Mouse (Mus musculus) hindbrain, embryonic 14.5 days (tissue): ENCODE data around the gene Gxylt2. TPM values are rescaled to one million over a fixed set of nuclear protein-coding genes. Genes with fewer than 3 reads are reported as not detected.

Experiments
- ATAC-seq: fragments of 200-750 bp; cut with Nextera tagmentation; 2 replicates; pipeline ENCODE4 v1.8.0; 2017; ENCODE audit warnings: moderate number of reproducible peaks, mild to moderate bottlenecking, moderate TSS enrichment, moderate library complexity; ENCODE audit not compliant: low FRiP score
- DNase-seq: peaks from one replicate; pipeline ENCODE4 v3.0.0-alpha.2; 2015; ENCODE audit warnings: low spot score
- H3K27ac ChIP-seq: fragments of 300-500 bp; sonication (generic); 2 replicates; pipeline ENCODE4 v1.5.1; 2014; ENCODE audit warnings: mild to moderate bottlenecking, moderate library complexity
- H3K27me3 ChIP-seq: fragments of 300-500 bp; sonication (generic); 2 replicates; pipeline ENCODE4 v1.6.1; 2014; ENCODE audit warnings: mild to moderate bottlenecking, low read length, mixed read lengths; ENCODE audit not compliant: control insufficient read depth, insufficient read depth
- H3K36me3 ChIP-seq: fragments of 300-500 bp; sonication (generic); replicated peaks from 2 replicates; pipeline ENCODE4 v1.6.1; 2014; ENCODE audit not compliant: control insufficient read depth, insufficient read depth
- H3K4me1 ChIP-seq: fragments of 300-500 bp; sonication (generic); replicated peaks from 2 replicates; pipeline ENCODE4 v1.6.1; 2014; ENCODE audit warnings: antibody characterized with exemption, low read length, mixed read lengths; ENCODE audit not compliant: control insufficient read depth, insufficient read depth
- H3K4me2 ChIP-seq: fragments of 300-500 bp; sonication (generic); replicated peaks from 2 replicates; pipeline ENCODE4 v1.6.1; 2014; ENCODE audit warnings: mild to moderate bottlenecking, moderate library complexity
- H3K4me3 ChIP-seq: fragments of 300-500 bp; sonication (generic); replicated peaks from 2 replicates; pipeline ENCODE4 v1.5.1; 2014; ENCODE audit warnings: mild to moderate bottlenecking, low read length
- H3K9ac ChIP-seq: fragments of 300-500 bp; sonication (generic); 2 replicates; pipeline ENCODE4 v1.6.1; 2014
- H3K9me3 ChIP-seq: fragments of 300-500 bp; sonication (generic); 2 replicates; pipeline ENCODE4 v1.6.1; 2016; ENCODE audit warnings: low read length; ENCODE audit not compliant: control insufficient read depth
- WGBS: fragments of 180-500 bp; shearing (Covaris S2); extraction: QIAGEN DNeasy Blood & Tissue Kit; methylation state at CpG from one replicate; pipeline ENCODE4 v1.1.7; 2014; 5-methylcytosine and 5-hydroxymethylcytosine counted together
- polyA plus RNA-seq: library from polyadenylated mRNA; unstranded; fragments of >200 nt; fragmentation: Nextera tagmentation; extraction: Ambion mirVana; gene quantifications from 2 replicates; pipeline ENCODE4 v1.2.1, GENCODE M21; 2014

The Gxylt2 gene
- polyA plus RNA-seq, 1 experiment from 2014 or later: 2.3 TPM

DNA sequence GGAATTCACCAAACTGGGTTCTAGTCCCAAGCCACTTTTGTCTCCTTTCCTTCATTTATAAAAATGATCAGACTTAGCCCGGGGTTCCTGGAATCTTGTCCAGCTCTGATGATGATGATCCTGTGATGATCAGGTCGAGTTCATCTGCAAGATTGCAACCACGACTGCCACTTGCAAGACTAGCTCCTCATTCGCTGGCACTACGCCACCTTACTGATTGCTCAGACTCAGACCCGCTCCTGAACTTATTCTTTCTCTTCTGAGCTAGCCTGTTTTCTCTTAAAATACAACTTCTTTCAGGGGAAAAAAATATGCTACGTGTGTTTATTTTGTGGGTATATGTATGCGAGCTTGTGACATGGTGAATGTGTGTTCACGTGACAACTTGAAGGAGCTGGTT lies 4.5 kb downstream of the Gxylt2 start:
- Histone ChIP-seq H3K27me3 (peaks cover 22% of the 10 kb centered on the region), H3K36me3 (no peaks in the 10 kb centered on the region), H3K4me2 (no peak overlapping the region), H3K9ac (no peak overlapping the region), H3K4me1 (0 out of 2 replicates have a peak, but pooled peaks cover 7% of the 10 kb centered on the region), H3K9me3 (no peaks in the 10 kb centered on the region), H3K4me3 (no peak overlapping the region), H3K27ac (no peak overlapping the region)
- 76% methylated on average over 9 of the region's 9 CpGs for WGBS
- no peak for DNase-seq
- ATAC-seq: no peak

DNA sequence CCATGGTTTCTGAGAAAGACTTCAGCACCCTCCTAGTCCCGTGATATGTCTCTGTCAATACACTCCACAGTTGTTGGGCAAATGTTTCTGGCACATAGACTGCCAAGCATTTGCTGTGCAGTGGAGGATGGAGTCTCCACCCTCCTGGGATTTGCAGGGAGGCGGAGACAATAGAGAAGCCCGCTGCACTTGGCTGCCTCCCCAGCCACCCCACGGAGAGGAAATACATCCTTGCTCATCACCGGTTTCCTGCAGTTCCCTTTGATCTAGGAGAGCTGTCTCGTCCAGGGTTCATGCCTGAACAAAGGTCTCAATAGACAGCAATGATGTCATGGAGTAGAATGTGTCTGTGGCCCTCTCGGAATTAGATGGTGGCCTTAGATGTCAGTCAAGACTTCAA lies 4.9 kb downstream of the Gxylt2 start:
- ATAC-seq: peak; percentile 68
- DNase-seq: peak; percentile 46
- no peak overlapping the region for H3K9ac ChIP-seq
- peaks cover 19% of the 10 kb centered on the region for H3K27me3 ChIP-seq
- H3K9me3 ChIP-seq: no peaks in the 10 kb centered on the region
- H3K36me3 ChIP-seq: no peaks in the 10 kb centered on the region
- 11% methylated on average over 7 of the region's 7 CpGs for WGBS
- no peak overlapping the region for H3K4me2 ChIP-seq
- H3K27ac ChIP-seq: no peak overlapping the region
- H3K4me1 ChIP-seq: 0 out of 2 replicates have a peak, but pooled peaks cover 4% of the 10 kb centered on the region
- no peak overlapping the region for H3K4me3 ChIP-seq

GRCm38 (mm10) chr6:100710170-100710569 lies 5.6 kb downstream of the Gxylt2 start:
- DNase-seq (no peak), ATAC-seq (no peak)
- 0 out of 2 replicates have a peak, but pooled peaks cover 2% of the 10 kb centered on the region for H3K4me1 ChIP-seq
- H3K27ac ChIP-seq: no peak overlapping the region
- H3K9ac ChIP-seq: no peak overlapping the region
- no peaks in the 10 kb centered on the region for H3K9me3 ChIP-seq
- H3K36me3 ChIP-seq: no peaks in the 10 kb centered on the region
- WGBS: 41% methylated on average over 4 of the region's 4 CpGs
- no peak overlapping the region for H3K4me2 ChIP-seq
- H3K4me3 ChIP-seq: no peak overlapping the region
- H3K27me3 ChIP-seq: peaks cover 16% of the 10 kb centered on the region

DNA sequence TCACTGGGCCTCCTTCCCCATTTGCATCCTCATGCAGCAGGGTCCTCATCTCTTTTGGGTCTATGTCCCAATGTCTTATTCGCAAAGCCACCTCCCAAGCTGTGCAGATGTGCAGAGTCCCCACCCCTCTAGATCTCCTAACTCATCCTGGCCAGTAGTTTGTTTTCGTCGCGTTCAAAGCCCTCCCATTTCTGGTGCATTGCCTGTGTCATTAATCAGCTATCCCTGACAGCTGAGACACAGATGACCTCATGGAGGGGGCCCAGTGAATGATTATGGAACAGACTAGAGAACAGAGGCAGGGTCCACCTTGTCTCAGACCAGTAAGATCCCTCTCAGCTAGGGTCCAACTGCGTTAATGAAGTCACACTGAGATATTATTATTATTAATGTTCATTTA lies 6.3 kb downstream of the Gxylt2 start:
- no peak overlapping the region for H3K4me2 ChIP-seq
- ATAC-seq: no peak

GRCm38 (mm10) chr6:100715296-100715828 lies 10.8 kb downstream of the Gxylt2 start:
- Histone ChIP-seq H3K4me1 (no peaks in the 10 kb centered on the region), H3K4me3 (no peak overlapping the region), H3K36me3 (no peaks in the 10 kb centered on the region), H3K27me3 (no peaks in the 10 kb centered on the region), H3K9me3 (no peaks in the 10 kb centered on the region), H3K9ac (no peak overlapping the region), H3K27ac (no peak overlapping the region), H3K4me2 (no peak overlapping the region)
- DNase-seq: no peak
- 88% methylated on average over 8 of the region's 8 CpGs for WGBS
- ATAC-seq: no peak

More for the DNA sequence above, 6.3 kb downstream of the Gxylt2 start:
- Histone ChIP-seq H3K4me3 (no peak overlapping the region), H3K9me3 (no peaks in the 10 kb centered on the region), H3K4me1 (no peaks in the 10 kb centered on the region), H3K9ac (no peak overlapping the region), H3K36me3 (no peaks in the 10 kb centered on the region), H3K27ac (no peak overlapping the region), H3K27me3 (peaks cover 9% of the 10 kb centered on the region)
- 75% methylated on average over 5 of the region's 5 CpGs for WGBS
- no peak for DNase-seq

- Histone ChIP-seq H3K27me3 (no peaks in the 10 kb centered on the region), H3K27ac (no peak overlapping the region), H3K4me1 (peaks cover 3% of the 10 kb centered on the region; the same call in 1 of the 2 replicates), H3K9ac (no peak overlapping the region), H3K4me3 (no peak overlapping the region), H3K9me3 (no peaks in the 10 kb centered on the region), H3K4me2 (no peak overlapping the region), H3K36me3 (no peaks in the 10 kb centered on the region)
- WGBS: 84% methylated on average over 7 of the region's 7 CpGs
- no peak for ATAC-seq
- no peak for DNase-seq
These were observed 11.6 kb downstream of the Gxylt2 start for GRCm38 (mm10) chr6:100716152-100716551.

DNA sequence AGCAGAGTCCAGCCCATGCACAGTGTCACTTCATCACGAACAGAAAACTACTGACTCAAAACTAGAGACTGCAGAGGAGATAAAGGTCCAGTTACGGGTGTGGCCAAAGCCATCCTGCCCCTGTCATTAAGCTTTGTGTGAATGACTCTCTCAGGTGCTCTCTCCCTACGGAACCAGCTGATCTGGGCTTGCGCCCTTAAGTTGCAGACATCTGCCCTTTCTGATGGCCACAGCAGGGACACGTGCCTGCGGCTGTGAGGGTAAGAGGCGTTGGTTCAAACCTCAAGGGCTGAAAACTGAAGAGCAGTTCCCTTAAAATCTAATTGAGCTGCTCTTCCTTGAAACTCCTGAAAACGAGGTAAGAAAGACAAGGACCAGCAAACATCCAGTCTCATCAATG lies 12.3 kb downstream of the Gxylt2 start:
- Histone ChIP-seq H3K4me3 (no peak overlapping the region), H3K27ac (no peak overlapping the region), H3K4me1 (peaks cover 9% of the 10 kb centered on the region; the same call in 1 of the 2 replicates), H3K27me3 (no peaks in the 10 kb centered on the region), H3K36me3 (no peaks in the 10 kb centered on the region), H3K4me2 (no peak overlapping the region), H3K9ac (no peak overlapping the region), H3K9me3 (no peaks in the 10 kb centered on the region)
- DNase-seq (no peak), ATAC-seq (no peak)
- 87% methylated on average over 8 of the region's 8 CpGs for WGBS

DNA sequence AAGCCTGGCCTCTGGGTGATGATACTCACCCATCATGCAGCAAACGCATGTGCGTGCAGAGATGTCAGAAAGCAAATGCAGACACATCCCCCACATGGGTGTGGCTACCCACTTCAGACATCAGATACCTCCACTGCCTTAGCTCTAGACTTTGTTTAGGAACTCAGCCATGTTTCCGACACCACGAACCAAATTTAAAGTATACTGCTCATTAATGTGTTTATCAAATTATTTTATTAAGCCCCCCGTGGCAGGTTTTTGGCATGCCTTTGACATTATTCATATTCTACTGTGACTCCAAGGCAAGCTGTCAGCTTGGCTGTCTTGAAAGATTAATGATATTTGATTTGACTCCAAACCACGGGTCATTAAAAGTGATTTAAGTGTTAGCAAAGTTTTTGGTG lies 15.6 kb downstream of the Gxylt2 start:
- no peak overlapping the region for H3K9ac ChIP-seq
- H3K27ac ChIP-seq: no peak overlapping the region
- 77% methylated on average over 6 of the region's 6 CpGs for WGBS
- no peaks in the 10 kb centered on the region for H3K9me3 ChIP-seq
- DNase-seq (no peak), ATAC-seq (no peak)
- H3K4me1 ChIP-seq: peaks cover 10% of the 10 kb centered on the region; the same call in 1 of the 2 replicates
- no peak overlapping the region for H3K4me3 ChIP-seq
- no peak overlapping the region for H3K4me2 ChIP-seq
- no peaks in the 10 kb centered on the region for H3K36me3 ChIP-seq
- no peaks in the 10 kb centered on the region for H3K27me3 ChIP-seq

DNA sequence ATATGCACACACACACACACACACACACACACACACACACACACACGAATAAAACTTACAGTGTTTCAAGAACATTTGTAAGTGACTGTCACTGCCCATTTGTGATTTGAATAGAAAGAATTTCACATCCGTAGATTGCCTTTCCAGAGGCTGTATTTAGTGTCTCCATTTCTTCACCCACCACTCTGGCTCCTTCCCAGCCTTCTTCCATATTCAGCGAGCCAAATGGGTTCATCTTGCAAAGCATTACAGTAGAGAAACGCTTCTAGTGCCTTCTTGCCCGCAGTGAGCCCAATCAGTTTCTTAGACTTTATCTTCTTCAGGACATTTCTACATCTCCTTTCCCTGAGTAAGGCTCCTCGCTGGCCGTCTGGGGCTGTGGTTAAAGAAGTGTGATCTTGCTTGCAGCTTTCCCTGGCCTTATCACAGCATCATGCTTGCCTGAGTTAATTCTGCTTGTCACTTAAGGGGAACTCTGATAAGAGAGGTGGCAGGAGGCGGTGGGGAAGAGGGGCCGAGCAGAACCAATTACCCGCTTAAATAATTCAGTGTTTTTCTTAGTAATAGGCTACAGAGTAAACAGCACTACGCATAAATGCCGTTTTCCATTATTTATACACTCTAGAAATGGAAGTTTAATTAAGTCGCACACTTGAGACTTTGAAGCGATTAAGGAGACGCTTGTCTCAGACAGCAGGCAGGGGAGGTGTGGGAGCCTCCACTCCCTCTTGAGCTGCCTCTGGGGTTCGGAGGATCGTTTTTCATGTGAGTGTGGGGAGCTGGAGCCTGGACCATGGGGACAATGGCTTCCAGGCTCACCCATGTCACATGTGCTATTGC lies 16.6 kb downstream of the Gxylt2 start:
- 48% methylated on average over 17 of the region's 17 CpGs for WGBS
- no peak overlapping the region for H3K4me3 ChIP-seq
- no peak overlapping the region for H3K9ac ChIP-seq
- ATAC-seq: peak; percentile 59
- H3K4me1 ChIP-seq: peaks cover 10% of the 10 kb centered on the region; the same call in 1 of the 2 replicates
- no peaks in the 10 kb centered on the region for H3K27me3 ChIP-seq
- DNase-seq: peak; percentile 44
- H3K9me3 ChIP-seq: no peaks in the 10 kb centered on the region
- H3K4me2 ChIP-seq: no peak overlapping the region
- H3K36me3 ChIP-seq: no peaks in the 10 kb centered on the region
- no peak overlapping the region for H3K27ac ChIP-seq
